Mouse (Mus musculus) spleen, adult 2 months (tissue): ENCODE measurements around the gene Ndufb6. TPM values are rescaled to one million over a fixed set of nuclear protein-coding genes. Genes with fewer than 3 reads are reported as not detected.
"Not testable (repeated sequence)": the region's sequence is repeated elsewhere in the genome, so short reads cannot be mapped to it uniquely, and the experiment has no call there.

ENCODE experiments used
- DNase-seq, 2 experiments: peaks; one replicate each; pipeline versions ENCODE4 v3.0.0 to v3.0.0-alpha.2; 2012 to 2021; ENCODE audit warnings: low spot score in 2 of 2, low read depth in 1 of 2
- H3K27ac ChIP-seq: fragments of 200-500 bp; 2 replicates; pipeline ENCODE4 v1.5.1; 2012; ENCODE audit warnings: low read length, inconsistent platforms; ENCODE audit not compliant: insufficient read depth
- H3K27me3 ChIP-seq: fragments of 200-500 bp; 2 replicates; pipeline ENCODE4 v1.6.1; 2012; ENCODE audit warnings: mild to moderate bottlenecking, moderate library complexity, low read length, inconsistent platforms; ENCODE audit not compliant: control insufficient read depth, insufficient read depth
- H3K36me3 ChIP-seq: fragments of 200-500 bp; 2 replicates; pipeline ENCODE4 v1.6.1; 2012; ENCODE audit warnings: mild to moderate bottlenecking, low read length, inconsistent platforms; ENCODE audit not compliant: control insufficient read depth, insufficient read depth
- H3K4me1 ChIP-seq: fragments of 200-500 bp; 2 replicates; pipeline ENCODE4 v1.6.1; 2011; ENCODE audit warnings: inconsistent platforms; ENCODE audit not compliant: control insufficient read depth, insufficient read depth, insufficient read length
- H3K4me3 ChIP-seq: fragments of 200-500 bp; 2 replicates; pipeline ENCODE4 v1.5.1; 2011; ENCODE audit warnings: mild to moderate bottlenecking, inconsistent platforms; ENCODE audit not compliant: insufficient read depth, insufficient read length; ENCODE audit errors: extremely low read depth
- CTCF ChIP-seq: fragments of 200-500 bp; IDR thresholded peaks from 2 replicates; pipeline ENCODE4 v1.5.1; 2011; ENCODE audit warnings: mild to moderate bottlenecking, inconsistent platforms; ENCODE audit not compliant: insufficient read depth, insufficient read length, insufficient replicate concordance; ENCODE audit errors: extremely low read depth
- POLR2A ChIP-seq: fragments of 200-500 bp; IDR thresholded peaks from 2 replicates; pipeline ENCODE4 v1.6.1; 2011; ENCODE audit warnings: low read depth, low read length, inconsistent platforms
- WGBS: fragments of 180-500 bp; shearing (Covaris S2); methylation state at CpG from one replicate; pipeline ENCODE4 v1.1.7; 2018; 5-methylcytosine and 5-hydroxymethylcytosine counted together
- polyA plus RNA-seq: library from polyadenylated mRNA; depleted of rRNA; stranded (reverse); fragments of >200 nt; gene quantifications from 2 replicates; pipeline ENCODE4 v1.2.3, GENCODE M21; 2012

Ndufb6 gene
- polyA plus RNA-seq, 1 experiment = 27.5 TPM

DNA sequence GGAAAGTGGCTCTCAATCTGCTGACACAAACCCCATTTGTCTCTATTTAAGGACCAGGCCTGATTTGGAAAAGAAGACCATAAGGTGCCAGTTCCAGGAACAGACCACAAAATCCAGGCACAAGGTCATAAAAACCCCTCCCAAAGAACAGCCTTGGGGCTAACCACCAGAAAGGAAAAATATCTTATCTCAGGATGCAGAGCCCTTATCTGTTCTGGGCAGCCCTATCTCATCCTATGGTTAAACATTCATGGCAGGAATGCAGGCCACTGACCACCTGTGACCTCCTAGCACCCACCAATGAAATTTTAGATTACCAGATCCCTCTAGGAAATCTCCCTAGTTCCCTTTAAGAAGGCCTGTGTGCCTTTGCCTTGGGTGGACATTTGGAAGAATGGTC lies 30.5 kb upstream of the Ndufb6 start:
- no peak for DNase-seq
- no peak overlapping the region for H3K27ac ChIP-seq
- H3K27me3 ChIP-seq = no peaks in the 10 kb centered on the region
- no peaks in the 10 kb centered on the region for H3K36me3 ChIP-seq
- no peak overlapping the region for H3K4me3 ChIP-seq
- no peaks in the 10 kb centered on the region for H3K4me1 ChIP-seq
- TF ChIP-seq CTCF (no peak), POLR2A (no peak)

DNA sequence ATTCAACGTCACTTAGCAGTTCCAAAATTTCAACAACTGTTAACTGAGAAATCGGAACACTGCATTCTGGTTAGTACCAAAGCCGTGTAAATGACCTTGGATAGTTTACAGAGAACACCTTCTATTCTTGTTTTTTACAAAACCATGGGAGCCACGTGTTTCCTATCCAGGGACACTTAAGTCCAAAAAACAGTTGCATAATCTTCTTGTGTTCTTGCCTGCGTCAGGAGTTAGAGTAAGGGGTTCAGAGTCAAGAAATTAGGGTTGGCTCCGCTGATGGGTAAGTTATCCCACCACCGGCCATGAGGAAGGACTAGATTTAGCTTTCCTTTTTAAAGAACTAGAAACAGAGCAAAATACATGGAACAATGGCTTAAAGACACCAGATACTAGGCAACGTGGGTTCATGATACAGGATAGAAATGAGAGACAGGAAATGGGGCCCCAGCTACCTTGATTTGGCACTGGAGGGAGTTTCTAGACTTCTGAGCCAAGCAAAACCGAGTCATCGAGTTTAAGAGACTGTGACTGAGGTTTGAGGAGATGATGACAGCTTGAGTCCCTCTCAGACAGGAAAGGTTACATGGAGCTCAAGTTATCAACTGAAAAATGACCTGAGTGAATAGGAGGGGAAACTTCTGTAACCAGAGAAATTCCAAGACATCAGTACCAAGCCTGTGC lies 23.4 kb upstream of the Ndufb6 start:
- Histone ChIP-seq H3K4me1 (no peaks in the 10 kb centered on the region), H3K27me3 (no peaks in the 10 kb centered on the region), H3K36me3 (no peaks in the 10 kb centered on the region), H3K4me3 (no peak overlapping the region), H3K27ac (no peak overlapping the region)
- no peak for TF ChIP-seq CTCF
- no peak for TF ChIP-seq POLR2A
- 55% methylated on average over 10 of the region's 10 CpGs for WGBS
- DNase-seq = no peak

DNA sequence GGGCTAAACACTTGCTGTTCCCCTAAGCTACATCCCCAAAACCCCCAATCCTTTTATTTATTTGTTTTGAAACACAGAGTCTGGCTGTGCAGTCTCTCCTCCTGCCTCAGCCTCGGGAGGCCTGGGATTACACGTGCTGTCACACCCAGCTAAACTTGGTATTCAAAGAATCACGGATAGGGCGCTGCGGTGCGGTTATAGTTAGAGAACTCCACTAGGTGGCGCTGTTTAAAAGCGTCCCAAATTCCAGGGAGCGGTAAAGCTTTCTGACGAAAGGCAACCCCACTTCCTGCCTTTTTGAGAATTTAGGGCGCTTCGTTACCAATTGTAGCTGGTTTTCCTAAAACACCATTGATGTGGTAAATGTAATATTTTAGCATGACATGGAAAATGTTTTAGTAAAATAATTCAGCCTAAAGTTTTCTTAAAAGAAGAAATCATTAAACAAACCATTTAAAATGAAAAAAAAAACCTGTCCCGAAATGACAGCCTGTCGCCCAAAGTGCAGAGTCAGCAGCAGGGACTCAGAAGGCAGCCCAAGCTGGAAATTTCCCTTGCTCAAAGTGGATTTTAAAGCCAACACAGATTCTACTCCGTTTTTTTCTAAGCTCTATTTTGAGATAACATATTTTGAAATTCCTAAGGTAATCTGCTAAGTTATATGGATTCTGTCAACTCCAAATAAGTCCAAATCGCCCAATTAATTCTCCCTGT lies 22.0 kb upstream of the Ndufb6 start:
- Histone ChIP-seq H3K4me3 (no peak overlapping the region), H3K27me3 (no peaks in the 10 kb centered on the region), H3K4me1 (no peaks in the 10 kb centered on the region), H3K27ac (no peak overlapping the region), H3K36me3 (no peaks in the 10 kb centered on the region)
- DNase-seq = peak; percentile 21 to 47
- 7% methylated on average over 16 of the region's 16 CpGs for WGBS
- TF ChIP-seq POLR2A (no peak), CTCF (peak; percentile 59; the same call in 1 of the 2 replicates)

DNA sequence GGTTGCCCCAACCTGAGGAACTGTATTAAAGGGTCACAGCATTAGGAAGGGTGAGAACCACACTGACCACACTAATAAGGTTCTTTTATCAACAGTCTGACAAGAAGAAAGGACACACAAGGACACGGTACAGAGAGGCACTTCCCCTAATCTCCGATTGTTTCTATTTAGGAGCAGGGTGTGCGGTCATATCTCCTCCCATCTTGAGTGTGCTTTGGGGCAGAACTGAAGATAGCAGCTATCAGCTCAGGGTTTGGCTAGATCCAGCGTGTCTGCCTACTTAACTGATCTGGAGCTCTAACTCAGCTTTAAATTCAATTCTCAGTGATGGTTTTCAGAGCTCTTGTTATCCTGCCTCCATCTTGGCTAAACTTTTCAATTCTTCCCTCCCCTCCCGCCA lies 19.9 kb upstream of the Ndufb6 start:
- H3K4me3 ChIP-seq = no peak overlapping the region
- TF ChIP-seq POLR2A = no peak
- TF ChIP-seq CTCF = no peak
- no peaks in the 10 kb centered on the region for H3K4me1 ChIP-seq
- WGBS = 48% methylated on average over 5 of the region's 5 CpGs
- no peak overlapping the region for H3K27ac ChIP-seq
- no peaks in the 10 kb centered on the region for H3K36me3 ChIP-seq
- no peaks in the 10 kb centered on the region for H3K27me3 ChIP-seq
- DNase-seq = no peak

DNA sequence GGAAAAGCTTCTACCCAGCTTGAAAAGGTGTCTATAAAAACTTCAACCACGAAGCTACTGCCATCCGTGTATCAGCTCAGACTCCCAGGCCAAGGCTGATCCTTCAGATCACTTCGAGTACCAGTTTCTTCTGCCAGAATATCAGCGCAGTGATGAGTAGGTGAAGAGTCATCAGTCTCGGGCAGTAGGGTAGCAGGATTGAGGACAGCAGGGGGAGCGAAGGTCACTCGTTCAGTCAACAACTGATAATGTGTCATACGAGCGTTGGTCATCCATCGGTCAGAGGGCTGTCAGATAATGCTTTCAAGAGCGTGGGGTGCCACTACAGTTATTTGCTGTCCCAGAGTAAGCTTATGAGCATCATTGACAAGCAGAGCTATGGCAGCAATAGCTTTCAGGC lies 12.3 kb upstream of the Ndufb6 start:
- not testable (repeated sequence) for H3K27me3 ChIP-seq, H3K4me1 ChIP-seq, DNase-seq, H3K27ac ChIP-seq, H3K36me3 ChIP-seq, H3K4me3 ChIP-seq
- WGBS = 97% methylated on average over 11 of the region's 11 CpGs

DNA sequence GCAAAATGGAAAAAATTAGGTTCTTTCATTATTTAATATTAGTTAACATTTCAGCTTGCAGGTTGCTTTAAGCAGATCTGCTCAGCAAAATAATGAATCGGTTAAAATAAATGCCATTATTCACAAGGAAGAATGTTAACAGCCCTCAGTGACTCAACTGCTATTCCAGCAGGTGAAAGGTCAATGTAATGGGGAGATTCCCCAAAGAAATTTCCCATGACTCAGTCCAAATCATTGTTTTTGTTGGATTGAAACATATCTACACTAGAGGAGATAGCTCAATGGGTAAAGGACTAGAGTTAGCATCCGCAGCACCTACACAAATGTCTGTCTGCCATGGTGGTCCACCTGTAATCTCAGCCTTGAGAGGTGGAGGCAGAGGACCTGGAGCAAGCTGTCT lies 9.8 kb upstream of the Ndufb6 start:
- no peak overlapping the region for H3K27ac ChIP-seq
- H3K4me1 ChIP-seq = no peaks in the 10 kb centered on the region
- H3K27me3 ChIP-seq = no peaks in the 10 kb centered on the region
- H3K36me3 ChIP-seq = no peaks in the 10 kb centered on the region
- H3K4me3 ChIP-seq = no peak overlapping the region
- no peak for DNase-seq
- WGBS = 91% methylated on average over 2 of the region's 2 CpGs
- no peak for TF ChIP-seq POLR2A

DNA sequence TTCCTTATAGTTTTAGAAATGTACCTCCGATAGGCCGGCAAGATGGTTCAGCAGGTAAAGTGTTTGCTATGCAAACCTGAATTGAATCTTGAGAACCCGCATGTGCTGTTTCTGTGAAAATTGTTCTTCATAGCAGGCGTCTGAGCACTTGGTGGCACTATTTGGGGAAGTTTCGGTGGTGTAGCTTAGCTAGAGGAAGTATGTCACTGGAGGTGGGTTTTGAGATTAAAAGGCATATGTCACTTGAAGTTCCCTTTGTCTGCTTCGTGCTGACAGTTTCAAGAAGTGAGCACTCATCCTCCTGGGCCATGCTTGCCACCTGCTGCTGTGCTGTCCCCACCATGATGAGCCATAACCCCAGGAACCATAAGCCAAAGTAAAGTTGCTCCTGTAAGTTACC lies 8.2 kb upstream of the Ndufb6 start:
- no peaks in the 10 kb centered on the region for H3K4me1 ChIP-seq
- WGBS = 28% methylated on average over 6 of the region's 6 CpGs
- peak in 1 of 2 experiments; percentile 33 for DNase-seq
- no peaks in the 10 kb centered on the region for H3K36me3 ChIP-seq
- TF ChIP-seq CTCF (no peak), POLR2A (no peak)
- H3K27ac ChIP-seq = no peak overlapping the region
- H3K27me3 ChIP-seq = no peaks in the 10 kb centered on the region
- H3K4me3 ChIP-seq = no peak overlapping the region
